Mouse (Mus musculus) NIH3T3 (cell line): Measurements from ENCODE around the gene Cdc42ep3.

Experiments used
- DNase-seq: peaks from one replicate; pipeline ENCODE4 v3.0.0-alpha.2; 2012; ENCODE audit warnings: low read depth

The Cdc42ep3 gene

DNA sequence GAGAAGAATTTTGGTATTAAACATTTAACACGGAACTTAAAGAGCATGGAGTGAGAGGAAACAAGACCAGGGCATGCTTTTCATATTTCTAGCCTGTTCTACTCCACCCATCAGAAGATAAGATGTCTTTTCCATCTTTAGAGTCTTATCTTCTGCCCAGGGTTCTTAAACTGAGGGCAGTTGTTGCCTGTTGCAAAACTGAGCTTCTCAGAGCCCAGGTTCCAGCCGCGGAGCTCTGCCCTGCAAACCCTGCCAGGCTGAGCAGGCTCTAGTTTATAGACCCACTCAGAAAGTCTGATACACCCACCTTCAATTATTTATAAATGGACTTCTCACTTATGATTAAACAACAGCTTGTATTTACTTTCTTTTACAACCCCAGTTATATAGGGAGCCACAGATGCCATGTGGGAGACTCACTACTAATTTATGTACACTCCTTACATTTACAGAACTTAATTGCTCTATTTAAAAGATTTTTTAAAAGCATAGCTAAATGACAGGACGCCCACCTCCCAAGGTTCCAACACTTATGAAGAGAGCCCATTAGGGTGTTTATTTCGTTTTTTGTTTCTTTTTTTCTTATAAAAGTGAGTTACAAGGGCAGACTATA, 11.5 kb downstream of the Cdc42ep3 start:
- no peak for DNase-seq

DNA sequence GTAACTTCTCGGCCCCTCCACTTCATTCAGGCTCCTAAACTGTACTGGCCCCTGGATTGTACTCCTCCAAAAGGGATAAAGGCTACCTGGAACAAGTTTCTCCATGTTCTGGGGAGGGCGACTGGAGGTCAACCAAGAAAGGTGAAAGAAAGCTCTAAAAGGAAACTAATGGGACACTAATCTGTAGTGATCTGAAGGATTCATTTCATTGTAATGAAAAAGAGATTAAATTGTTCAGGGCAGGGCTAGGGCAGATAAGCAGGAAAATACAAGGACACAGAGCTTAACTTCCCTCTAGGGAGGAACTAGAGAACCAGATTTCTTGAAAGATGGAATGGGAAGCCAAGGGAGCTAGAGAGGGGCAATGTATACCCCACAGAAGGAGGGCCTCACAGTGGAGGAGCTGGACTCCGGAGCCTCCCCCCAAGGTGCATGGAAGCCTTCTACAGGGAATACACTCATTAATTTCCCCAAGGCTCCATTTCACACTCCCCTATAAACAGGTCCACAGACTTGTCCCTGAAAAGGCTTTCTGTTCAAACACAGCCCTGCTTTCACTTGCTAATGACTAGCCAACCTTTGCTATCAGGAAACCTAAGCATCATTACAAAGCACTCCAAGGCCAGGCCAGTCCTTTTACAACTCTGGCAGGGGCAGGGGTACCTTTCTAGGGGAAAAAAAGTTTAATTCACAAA, 12.1 kb downstream of the Cdc42ep3 start:
- no peak for DNase-seq

DNA sequence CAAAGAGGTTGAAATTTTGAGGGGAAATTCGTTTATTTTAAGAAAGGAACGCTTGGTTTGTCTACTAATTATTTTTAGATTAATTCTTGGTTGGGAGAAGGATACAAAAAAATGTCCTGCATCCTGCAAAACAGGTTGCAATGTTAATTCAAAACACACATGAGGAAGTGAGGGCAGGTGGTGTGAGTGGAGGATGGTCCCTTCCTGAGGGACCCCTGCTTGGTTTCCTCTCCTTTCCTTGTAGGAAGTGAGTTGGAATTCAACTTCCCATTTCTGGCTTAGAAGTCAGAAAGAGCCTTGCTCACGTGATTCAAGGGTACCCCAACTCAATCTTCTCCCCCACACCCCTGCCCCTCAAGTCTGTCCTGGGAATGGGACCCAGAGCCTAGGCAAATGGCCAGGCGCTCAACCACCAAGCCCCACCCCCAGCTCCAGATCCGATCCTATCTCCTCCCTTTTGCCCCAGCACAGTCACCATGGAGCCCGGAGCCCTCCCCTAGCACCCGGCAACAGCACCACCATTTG, 12.9 kb downstream of the Cdc42ep3 start:
- DNase-seq = no peak

DNA sequence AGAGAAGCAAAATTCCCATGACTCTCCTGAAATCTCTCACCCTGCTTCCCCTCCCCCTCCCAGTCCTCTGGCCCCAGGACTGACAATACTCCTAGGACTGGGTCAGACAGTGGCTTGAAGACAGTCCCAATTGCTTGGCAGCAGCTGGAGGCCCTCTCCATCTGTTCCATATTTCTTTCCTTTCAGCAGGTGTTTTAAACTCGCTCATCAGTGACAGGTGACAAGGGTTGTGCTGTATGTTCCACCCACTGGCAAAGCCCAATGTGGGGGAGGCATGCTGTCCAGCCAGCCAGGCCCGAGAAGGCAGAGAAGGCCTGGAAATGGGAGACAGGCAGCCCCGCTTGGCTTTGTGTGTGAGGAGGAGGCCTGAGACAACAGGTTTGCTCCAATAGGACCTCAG, 17.4 kb downstream of the Cdc42ep3 start:
- no peak for DNase-seq

DNA sequence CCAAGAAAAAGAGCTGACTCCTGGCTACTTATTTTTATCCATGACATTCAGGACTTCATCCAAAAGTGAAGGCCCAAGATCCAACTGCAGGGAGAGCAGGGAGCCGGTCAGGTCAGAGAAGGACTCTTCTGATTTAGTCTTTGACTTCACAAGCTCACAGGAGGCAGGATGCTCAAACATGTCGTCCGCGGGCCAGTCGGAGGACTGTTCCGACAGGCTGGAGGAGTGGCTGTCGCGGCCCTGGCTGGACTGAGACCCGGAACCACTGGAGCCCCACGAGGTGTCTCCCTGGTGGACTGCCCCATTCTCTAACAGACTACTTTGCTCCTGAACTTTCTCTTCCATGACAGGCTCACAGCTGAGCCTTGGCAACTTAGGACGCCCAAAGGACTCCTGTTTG, 20.2 kb downstream of the Cdc42ep3 start:
- DNase-seq = no peak

DNA sequence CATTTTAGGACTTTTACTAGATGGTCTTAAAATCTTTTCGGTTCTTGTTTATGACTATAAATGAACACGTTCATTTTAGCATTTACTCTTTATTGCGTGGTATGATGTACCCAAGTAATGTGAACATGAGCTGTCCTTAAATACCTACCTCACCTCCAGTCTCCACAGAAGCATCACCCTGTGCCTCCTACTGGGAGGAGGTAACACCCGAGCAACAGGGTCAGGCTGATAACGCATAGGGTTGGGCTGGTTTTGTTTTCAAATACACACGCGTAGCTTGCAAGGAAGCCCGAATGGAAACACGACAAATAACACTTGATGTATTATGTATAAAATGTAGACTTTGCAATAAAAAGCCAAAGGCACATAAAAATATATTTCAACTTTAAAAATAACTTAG, 21.2 kb downstream of the Cdc42ep3 start:
- DNase-seq = no peak

DNA sequence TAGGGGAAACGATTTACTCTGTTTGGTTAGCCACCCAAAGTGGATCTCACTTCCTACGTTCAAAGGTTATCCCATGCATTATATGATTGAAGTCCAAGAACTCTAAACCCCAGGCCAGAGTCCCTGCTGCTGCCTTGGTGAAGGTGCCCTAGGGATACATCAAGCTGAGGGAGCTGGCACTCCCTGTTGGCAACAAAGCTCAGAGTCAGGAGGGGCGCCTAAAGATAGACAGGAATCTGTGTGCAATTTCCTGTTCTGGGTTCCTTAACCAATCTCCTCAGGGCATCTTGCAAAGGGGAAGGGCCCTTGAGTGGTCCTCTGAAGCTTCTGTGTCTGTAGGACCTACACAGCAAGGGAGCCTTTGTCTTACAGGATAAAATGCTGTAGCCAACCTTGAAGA, 22.0 kb downstream of the Cdc42ep3 start:
- DNase-seq = no peak

DNA sequence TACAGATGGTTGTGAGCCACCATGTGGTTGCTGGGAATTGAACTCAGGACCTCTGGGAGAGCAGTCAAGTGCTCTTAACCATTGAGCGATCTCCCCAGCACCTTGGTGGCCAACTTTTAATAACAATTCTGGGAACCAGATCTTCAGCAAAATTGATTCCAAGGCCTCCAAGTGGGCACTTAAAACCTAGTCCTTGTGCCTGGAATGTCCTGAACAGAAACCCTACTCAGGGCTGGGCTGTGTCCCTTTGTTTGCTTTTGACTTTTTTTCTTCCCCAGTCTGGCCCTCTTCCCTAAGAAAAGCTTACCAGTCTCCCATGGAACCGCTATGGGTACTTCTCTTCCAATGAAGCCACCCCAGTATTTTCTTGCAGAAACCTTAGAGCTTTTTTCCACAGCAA, 24.5 kb downstream of the Cdc42ep3 start:
- DNase-seq = no peak

DNA sequence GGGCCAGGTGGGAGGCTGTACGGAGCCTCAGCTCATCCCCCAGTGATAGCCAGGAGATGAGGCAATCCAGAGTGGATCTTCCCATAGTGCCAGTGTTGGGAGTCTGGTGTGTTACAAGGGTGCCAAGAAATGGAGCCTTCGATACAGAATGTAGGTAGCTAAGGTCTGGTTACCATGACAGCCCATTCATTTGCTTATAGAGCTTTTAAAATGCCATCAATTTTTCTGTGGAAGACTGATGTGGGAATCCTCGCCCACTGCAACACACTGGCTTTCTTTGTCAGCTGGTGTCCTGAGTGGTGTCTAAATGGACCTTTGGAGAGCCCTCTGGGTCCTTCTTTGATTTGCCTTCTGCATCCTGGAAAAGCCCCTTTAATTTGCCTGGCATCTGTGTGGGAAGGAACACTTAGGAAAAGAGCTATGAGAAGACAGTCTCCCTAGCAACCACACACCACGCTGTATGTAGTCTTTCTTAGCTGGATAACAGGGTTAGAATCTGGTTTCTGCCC, 28.0 kb downstream of the Cdc42ep3 start:
- no peak for DNase-seq

DNA sequence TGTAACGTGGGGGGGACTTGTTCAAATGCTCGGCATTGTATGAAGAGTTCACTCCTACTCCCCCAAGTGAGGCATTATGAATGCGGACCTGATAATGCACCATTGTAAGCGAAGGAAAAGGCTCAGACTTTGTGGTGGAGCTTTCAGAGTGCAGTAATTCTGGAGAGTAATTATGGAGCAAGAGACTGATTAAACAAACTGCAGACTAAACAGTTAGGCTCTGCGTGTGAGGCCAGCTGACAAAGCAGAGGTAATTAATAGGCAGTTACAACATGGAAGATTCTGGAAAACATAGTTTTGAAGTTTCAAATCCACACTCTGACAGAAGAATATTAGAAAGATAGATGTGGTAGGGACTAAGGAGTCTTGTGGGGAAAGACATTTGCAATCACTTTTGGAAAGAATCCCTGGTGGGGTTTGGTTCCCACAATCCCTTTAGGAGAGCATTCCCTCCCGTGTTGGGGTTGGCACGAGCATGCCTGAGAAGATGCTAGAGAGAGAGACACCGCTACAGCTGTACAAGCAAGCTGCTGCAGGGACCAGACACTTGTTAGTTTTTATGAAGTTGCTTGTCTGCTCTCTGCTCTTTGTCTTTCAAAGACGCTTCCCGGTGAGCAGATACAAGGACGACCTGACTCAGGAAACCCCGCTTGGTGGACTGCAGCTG, 37.7 kb downstream of the Cdc42ep3 start:
- DNase-seq = no peak

DNA sequence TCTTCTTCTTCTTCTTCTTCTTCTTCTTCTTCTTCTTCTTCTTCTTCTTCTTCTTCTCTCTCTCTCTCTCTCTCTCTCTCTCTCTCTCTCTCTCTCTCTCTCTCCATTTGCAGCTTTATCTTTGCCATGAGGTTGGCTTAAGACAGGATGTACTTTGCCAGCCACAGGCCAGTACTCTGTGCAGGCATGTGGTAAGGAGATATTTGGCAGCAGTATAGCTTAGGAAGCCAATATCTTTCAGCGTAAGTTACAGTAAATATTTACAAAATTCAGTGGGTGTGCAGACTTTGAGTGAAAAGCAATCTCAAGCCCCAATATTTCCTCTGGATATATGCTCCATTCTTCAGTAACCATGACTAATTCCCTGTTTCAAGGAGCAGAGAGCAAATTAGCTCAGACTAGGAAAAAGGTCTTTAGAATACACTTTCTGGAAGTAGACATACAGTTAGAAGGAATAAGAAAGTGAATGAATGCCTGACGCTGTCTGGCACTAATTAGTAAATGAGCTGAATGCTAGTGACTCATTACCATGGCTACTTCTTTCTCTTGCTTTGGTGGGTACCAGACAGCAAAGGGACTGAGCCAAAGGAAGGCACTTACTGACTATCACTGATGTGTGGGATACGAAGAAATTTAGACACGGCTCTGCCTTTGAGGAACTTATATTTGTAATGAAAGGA, 39.3 kb downstream of the Cdc42ep3 start:
- DNase-seq = peak; percentile 31

DNA sequence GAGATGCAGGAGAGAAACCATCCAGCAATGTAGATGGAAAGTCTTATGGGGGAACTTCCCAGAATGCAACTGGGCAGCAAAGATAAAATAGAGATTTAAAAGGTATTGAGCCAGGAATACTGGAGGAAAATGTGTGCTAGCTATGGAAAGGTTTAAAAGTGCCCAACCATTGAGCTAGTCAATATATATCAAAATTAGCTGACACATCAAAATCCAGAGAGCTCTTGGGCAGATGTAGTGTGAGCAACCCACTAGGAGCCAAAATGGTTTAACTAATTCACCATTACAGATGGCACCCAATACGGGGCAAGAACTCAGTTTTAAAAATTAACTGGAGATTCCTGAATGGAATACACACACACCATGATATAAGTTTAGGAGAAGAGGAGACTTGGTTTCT, 44.4 kb downstream of the Cdc42ep3 start:
- DNase-seq = no peak

DNA sequence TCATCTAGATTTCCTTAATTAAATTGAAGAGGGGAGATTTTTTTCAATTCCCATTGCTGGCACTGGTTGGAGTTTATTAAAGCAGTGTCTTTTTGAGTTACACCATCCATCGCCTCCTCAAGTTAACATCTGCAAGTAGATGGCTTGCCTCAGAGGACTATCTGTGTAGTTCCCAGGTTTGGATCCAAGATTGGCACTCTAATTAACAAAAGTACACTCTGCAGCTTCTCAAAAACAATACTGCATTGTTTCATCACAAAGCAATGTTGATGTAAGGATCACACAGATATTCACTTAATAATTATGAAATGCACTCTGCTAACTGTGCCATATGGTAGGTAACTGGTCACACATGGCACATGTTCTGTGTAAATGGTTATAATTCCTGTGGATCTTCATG, 45.4 kb downstream of the Cdc42ep3 start:
- no peak for DNase-seq

DNA sequence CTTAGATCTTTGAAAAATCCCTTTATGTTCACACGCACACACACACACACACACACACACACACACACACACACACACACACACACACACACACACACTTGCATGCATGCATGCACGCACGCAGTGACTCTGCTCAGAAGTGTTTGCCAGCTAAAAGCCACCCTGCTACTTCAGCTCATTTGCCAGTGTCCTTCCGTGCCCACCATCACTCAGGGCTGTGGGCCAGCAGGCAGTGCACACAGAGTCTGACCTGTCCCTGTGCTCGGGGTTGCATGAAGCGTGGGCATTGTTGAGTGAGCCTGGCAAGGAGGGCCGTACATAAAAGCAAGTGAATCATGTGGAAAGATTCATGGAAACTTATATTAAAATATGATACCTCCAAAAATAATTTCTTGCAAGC, 49.2 kb downstream of the Cdc42ep3 start:
- DNase-seq = no peak

DNA sequence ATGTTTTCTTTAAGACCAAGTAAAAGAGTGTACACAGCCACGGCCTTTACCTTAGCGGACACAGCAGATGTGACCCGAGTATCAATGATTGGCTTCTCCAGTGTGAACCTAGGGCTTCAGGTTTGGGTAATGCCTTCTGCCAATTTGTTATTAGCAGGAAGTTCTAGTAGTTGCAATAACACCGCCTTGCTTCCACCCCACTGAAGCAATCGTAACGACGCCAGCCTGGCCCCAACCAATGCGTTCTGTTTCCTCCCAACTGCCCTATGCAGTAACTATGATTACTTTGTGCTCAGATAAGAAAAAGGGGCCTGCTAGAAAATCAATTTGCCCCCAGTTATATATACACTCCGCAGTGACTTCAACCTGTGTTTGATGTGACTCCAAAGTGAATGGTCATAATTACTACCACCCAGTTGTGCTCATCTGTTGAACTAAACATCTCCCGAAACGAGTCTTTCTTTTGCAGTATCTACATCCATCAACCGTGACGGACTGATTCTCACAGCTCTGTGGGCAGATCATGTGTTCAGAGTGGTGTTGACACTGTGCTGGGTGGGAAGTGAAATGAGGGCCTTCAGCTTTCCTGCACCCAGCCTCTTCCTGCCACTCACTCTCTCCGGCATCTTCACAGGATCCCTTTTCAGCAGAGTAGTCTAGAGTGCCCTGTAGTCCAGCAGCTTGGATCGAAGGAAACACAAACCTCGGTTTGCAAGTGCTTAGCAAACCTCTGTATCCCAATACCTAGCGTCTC, 51.0 kb downstream of the Cdc42ep3 start:
- DNase-seq = no peak

DNA sequence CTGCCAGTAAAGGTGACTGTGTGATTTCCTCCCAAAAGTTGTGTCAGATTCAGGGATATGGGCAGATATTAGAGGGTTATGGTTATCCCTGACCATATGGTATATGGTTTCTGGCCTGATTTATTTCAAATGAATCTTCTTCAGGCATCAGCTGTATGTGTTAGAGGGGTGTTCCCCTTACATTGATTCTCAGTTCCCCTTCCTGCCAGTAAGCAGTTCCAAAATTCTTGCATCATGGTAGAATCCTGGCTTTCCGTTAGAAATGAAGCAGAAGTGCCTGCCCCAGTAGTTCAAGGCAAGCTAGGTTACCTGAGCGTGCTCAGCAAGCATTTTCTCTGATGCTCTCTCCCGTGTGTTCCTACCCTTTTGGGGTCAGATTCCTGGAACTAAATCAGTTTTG, 51.7 kb downstream of the Cdc42ep3 start:
- no peak for DNase-seq

DNA sequence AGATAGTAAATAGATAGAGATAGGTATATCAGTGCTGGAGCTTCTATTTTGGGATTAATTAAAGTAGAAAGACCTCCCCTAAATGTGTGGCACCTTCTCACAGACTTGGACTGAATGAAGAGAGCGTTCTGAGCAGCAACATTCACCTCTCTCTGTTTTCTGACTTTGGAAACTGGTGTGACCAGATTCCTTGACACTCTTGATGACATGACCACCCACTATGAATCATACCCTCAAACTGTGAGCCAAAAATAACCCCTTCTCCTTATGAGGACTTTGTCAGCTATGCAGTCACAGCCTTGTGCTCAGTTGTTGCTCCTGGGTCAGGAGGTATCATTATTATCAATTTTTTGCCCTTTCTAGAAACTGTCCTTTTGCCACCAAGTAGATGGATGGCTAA, 55.0 kb downstream of the Cdc42ep3 start:
- no peak for DNase-seq

DNA sequence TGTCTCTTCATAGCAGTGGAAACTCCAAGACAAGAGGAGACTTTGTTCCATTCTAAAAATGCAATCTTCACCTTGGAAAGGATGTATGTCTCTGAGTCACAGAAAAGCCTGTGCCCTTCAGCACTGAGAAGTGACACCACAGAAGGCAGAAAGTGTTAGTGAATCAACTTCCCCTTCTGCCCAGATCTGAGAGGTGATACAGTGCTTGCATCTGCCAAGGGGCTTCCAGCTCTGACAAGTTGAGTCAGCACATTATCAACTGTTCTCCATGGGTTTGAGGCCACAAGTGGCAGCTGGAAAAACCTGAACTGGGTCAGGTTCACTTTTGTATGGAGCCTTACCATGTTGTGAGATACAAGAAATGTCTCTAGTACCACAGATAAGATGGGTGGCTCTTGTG, 55.9 kb downstream of the Cdc42ep3 start:
- DNase-seq = no peak

DNA sequence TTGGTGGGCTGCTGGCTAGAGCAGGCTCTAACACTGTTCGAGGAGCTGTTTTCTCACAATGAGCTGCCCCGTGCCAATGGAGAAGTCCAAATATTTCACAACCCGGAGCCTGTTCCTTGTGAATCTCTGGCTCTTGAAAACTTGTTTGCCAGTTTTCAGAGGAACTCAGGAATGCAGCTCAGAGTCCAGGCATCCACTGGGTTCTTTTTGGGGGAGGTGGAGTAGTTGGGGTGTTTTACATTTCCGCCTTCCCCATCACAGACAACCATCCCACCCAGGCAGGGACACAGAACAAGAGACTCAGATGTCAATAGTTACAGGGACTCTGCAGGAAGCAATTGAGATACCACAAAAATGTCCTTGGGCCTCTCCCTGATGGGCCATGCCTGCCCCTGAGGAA, 59.0 kb downstream of the Cdc42ep3 start:
- DNase-seq = peak; percentile 57

DNA sequence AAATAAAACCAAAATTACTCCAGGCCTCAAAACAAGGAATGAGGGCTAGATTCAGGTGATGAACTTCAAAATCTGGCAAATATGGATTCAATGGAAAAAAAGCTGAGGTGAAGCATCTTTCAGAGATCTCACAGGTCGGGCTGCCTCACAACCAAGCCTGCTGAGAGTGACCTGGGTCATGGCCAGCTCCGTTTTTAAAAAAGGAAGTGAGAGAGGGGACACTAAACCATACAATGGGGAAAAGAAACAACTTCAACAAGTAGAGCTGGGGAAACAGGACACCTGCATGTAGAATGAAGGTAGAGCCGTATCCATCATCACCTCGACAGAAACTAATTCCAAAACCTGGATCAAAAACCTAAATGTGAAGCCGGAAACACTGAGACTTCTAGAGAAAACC, 63.2 kb downstream of the Cdc42ep3 start:
- no peak for DNase-seq

DNA sequence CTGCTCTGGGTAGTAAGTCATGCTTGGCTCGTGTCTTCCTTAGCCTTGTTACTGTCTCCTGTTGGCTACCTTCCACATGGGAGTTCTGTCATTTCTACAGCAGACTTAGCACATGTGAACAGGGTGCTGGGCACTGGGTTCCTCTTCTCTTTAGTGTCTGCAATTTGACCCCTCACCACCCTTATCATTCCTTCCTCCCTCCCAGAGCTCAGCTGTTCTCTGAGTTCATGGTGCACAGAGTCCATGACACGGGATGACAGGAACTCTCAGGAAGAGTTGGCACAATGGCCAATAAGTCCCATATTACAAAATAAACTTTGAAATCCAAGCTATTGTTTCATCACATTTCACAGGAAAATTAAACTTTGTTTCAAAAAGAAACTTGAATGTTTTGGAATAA, 64.2 kb downstream of the Cdc42ep3 start:
- no peak for DNase-seq

DNA sequence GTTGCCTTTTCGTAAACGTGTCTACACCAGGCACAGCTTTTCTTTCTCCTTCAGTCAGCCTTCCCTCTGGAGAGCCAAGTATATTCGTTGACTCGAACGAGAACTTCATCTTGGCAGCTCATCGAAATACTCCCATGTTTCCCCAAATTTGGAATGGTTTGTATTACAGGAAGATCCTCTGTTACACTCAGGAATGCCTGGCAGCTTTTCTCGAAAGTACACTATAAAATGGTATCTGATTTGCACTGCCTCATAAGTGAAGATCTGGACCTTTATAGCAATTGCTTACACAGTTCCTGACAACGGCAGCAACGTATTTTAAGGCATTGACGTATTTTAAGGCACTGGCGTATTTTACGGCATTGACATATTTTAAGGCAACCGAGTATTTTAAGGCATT, 67.6 kb downstream of the Cdc42ep3 start:
- DNase-seq = peak; percentile 19
